Mouse (Mus musculus) heart, adult 9 months (tissue): Measurements from ENCODE around the gene Fam71e2.

Experiments used
- DNase-seq, 2 experiments: peaks; one replicate each; pipeline ENCODE4 v3.0.0; 2022; ENCODE audit warnings: low spot score in 2 of 2

Fam71e2 gene

GRCm38 (mm10) chr7:4739544-4740275, 31.4 kb downstream of the Fam71e2 start, which contains the start of gene Kmt5c:
TSS of gene Kmt5c (plus strand) at chr7:4740115.
- peak; percentile 100 for DNase-seq

GRCm38 (mm10) chr7:4739041-4739543, 32.0 kb downstream of the Fam71e2 start:
- DNase-seq = no peak

- DNase-seq = no peak
These were observed 38.1 kb downstream of the Fam71e2 start for GRCm38 (mm10) chr7:4732968-4733392.

- no peak for DNase-seq
These were observed 40.0 kb downstream of the Fam71e2 start for GRCm38 (mm10) chr7:4731090-4731489.

GRCm38 (mm10) chr7:4725169-4725568, 45.9 kb downstream of the Fam71e2 start, which contains the start of gene Tmem150b:
TSS of gene Tmem150b (minus strand) at chr7:4725249.
- DNase-seq = no peak

GRCm38 (mm10) chr7:4724359-4724758, 46.7 kb downstream of the Fam71e2 start:
- DNase-seq = peak; percentile 14 to 24

GRCm38 (mm10) chr7:4723508-4723907, 47.6 kb downstream of the Fam71e2 start:
- peak in 1 of 2 experiments; percentile 16 for DNase-seq

- no peak for DNase-seq
These were observed 51.8 kb downstream of the Fam71e2 start for GRCm38 (mm10) chr7:4719276-4719675.

DNA sequence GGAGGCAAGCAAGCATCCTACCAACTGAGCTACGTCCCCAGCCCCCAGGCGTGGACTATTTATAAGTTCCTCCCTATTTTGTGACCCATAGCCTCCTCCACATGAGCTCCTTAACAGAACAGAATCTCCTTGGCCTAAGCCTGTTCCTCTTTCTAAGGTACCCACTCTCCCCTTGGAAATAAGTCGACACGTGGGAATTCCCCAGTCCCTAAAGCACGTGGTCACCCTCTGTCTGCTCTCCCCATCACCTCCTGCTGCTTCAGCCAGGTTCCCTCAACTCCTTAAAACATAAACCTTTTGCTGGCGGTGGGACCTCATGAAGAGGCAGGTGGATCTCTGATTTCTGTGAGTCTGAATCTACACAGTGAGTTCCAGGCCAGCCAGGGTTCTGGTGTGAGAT, 54.1 kb downstream of the Fam71e2 start:
- DNase-seq = no peak

GRCm38 (mm10) chr7:4712594-4712993, 58.5 kb downstream of the Fam71e2 start:
- no peak for DNase-seq

GRCm38 (mm10) chr7:4705098-4705497, 66.0 kb downstream of the Fam71e2 start:
- no peak for DNase-seq
